Mouse (Mus musculus): Measurements from ENCODE around the gene Stap1. TPM values are rescaled to one million over a fixed set of nuclear protein-coding genes. Genes with fewer than 3 reads are reported as not detected.

Gene Stap1
- polyA plus RNA-seq, 1 experiment from 2014 or later = 0.12 TPM

DNA sequence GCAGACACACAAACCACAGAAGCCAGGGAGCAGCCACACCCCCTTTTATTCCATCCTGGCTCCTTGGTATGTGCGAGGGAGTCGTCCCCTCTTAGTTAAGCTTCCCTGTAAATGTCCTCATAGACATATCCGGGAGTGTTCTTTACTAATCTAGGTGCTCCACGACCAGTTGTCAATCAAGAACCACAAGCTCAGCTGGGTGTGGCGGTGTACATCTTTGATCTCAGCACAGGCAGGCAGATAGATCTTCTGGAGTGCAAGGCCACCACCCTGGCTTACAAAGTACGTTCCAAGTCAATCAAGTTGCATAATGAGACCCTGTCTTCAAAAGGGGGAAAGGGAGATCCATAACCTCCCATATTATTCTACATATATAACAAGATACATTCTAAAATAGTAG, 2.4 kb upstream of the Stap1 start:
- H3K4me2 ChIP-seq (ENCODE audit: low read length) = no peak overlapping the region
- no peaks in the 10 kb centered on the region for H3K9me3 ChIP-seq (ENCODE audit: control insufficient read depth, low read length)
- no peaks in the 10 kb centered on the region for H3K27me3 ChIP-seq (ENCODE audit: control insufficient read depth, insufficient read depth, low read length)
- H3K9ac ChIP-seq (ENCODE audit: low read length) = no peak overlapping the region
- H3K27ac ChIP-seq (replicated peaks in 1 of 2; ENCODE audit: control insufficient read depth in 1 of 2, insufficient read depth in 1 of 2, low read depth in 2 of 2, low read length in 2 of 2) = no peak overlapping the region
- no peaks in the 10 kb centered on the region for H3K4me1 ChIP-seq (ENCODE audit: control insufficient read depth in 2 of 2, insufficient read depth in 2 of 2, low read length in 2 of 2)
- no peak overlapping the region for H3K4me3 ChIP-seq (ENCODE audit: control insufficient read depth in 1 of 2, insufficient read depth in 1 of 2, low read depth in 1 of 2, low read length in 2 of 2)
- H3K36me3 ChIP-seq (ENCODE audit: control insufficient read depth, insufficient read depth, low read length) = no peaks in the 10 kb centered on the region
- ATAC-seq (ENCODE audit: insufficient number of reproducible peaks, insufficient read depth, low FRiP score, low read depth) = no peak
- WGBS = 72% methylated on average over 6 of the region's 6 CpGs

DNA sequence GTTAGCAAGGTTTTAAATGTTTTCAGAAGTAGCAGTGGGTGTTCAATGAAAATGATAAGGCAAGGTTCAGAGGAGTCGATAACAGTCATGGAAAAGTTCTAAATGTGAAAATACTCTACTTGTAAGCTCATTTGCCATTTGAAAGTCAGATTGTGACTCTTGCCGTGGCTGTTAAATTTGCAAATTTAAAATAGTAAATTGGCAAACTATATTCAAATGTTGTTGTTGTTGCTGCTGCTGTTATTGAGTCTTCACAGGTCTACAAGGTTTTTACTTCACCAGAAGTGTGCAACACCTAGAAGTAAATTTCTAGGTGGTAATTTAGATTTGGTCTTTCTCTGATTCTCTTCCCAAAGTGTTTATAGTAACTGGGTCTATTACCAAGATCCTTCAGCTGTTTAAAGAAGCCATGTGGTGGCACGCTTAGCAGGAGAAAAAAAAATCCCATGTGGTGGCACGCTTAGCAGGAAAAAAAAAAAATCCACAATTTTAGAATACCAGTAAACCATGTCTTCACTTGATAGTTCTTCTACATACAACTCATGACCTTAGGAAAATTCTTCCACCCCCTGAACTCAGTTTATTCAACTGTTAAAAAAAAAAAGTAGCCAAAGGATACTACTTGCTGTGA, 1.3 kb downstream of the Stap1 start:
- no peaks in the 10 kb centered on the region for H3K9me3 ChIP-seq (ENCODE audit: control insufficient read depth, low read length)
- H3K4me2 ChIP-seq (ENCODE audit: low read length) = no peak overlapping the region
- no peaks in the 10 kb centered on the region for H3K36me3 ChIP-seq (ENCODE audit: control insufficient read depth, insufficient read depth, low read length)
- WGBS = 76% methylated on average over 4 of the region's 4 CpGs
- H3K4me3 ChIP-seq (ENCODE audit: control insufficient read depth in 1 of 2, insufficient read depth in 1 of 2, low read depth in 1 of 2, low read length in 2 of 2) = no peak overlapping the region
- H3K4me1 ChIP-seq (ENCODE audit: control insufficient read depth in 2 of 2, insufficient read depth in 2 of 2, low read length in 2 of 2) = no peaks in the 10 kb centered on the region
- no peak overlapping the region for H3K9ac ChIP-seq (ENCODE audit: low read length)
- no peaks in the 10 kb centered on the region for H3K27me3 ChIP-seq (ENCODE audit: control insufficient read depth, insufficient read depth, low read length)
- ATAC-seq (ENCODE audit: insufficient number of reproducible peaks, insufficient read depth, low FRiP score, low read depth) = no peak
- no peak overlapping the region for H3K27ac ChIP-seq (replicated peaks in 1 of 2; ENCODE audit: control insufficient read depth in 1 of 2, insufficient read depth in 1 of 2, low read depth in 2 of 2, low read length in 2 of 2)

DNA sequence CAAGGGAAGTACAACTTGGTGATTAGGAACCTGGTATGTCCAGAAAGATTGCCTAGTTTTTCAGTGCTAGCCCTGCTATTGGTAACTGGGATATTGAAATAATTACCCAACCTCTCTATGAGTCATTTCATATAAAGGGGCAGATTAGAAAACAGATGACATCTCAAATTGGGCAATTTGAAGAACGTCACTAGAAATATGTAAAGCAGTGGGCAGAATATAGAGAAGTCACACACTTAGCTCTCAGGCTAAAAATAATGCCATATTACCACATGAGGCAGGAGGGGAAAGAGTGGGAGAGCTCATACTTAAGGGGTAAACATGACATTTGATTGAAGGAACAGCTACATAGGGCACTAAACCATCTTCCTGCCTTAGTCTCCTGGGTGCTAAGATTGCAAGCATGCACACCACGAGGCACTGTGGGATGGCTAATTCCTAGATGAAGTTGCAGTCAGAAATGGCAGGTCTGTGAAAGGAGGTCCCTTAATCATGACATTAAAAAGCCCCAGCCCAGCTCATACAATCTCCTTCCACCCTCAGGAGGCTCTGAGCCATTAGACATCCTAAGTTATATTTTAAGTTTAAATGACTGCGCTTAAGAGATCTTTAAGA, 7.3 kb downstream of the Stap1 start:
- WGBS = 70% methylated on average over 3 of the region's 3 CpGs
- no peaks in the 10 kb centered on the region for H3K27me3 ChIP-seq (ENCODE audit: control insufficient read depth, insufficient read depth, low read length)
- H3K9ac ChIP-seq (ENCODE audit: low read length) = no peak overlapping the region
- no peak overlapping the region for H3K4me3 ChIP-seq (ENCODE audit: control insufficient read depth in 1 of 2, insufficient read depth in 1 of 2, low read depth in 1 of 2, low read length in 2 of 2)
- H3K27ac ChIP-seq (replicated peaks in 1 of 2; ENCODE audit: control insufficient read depth in 1 of 2, insufficient read depth in 1 of 2, low read depth in 2 of 2, low read length in 2 of 2) = no peak overlapping the region
- H3K4me1 ChIP-seq (ENCODE audit: control insufficient read depth in 2 of 2, insufficient read depth in 2 of 2, low read length in 2 of 2) = no peaks in the 10 kb centered on the region
- H3K9me3 ChIP-seq (ENCODE audit: control insufficient read depth, low read length) = no peaks in the 10 kb centered on the region
- no peak for ATAC-seq (ENCODE audit: insufficient number of reproducible peaks, insufficient read depth, low FRiP score, low read depth)
- H3K36me3 ChIP-seq (ENCODE audit: control insufficient read depth, insufficient read depth, low read length) = no peaks in the 10 kb centered on the region
- no peak overlapping the region for H3K4me2 ChIP-seq (ENCODE audit: low read length)

DNA sequence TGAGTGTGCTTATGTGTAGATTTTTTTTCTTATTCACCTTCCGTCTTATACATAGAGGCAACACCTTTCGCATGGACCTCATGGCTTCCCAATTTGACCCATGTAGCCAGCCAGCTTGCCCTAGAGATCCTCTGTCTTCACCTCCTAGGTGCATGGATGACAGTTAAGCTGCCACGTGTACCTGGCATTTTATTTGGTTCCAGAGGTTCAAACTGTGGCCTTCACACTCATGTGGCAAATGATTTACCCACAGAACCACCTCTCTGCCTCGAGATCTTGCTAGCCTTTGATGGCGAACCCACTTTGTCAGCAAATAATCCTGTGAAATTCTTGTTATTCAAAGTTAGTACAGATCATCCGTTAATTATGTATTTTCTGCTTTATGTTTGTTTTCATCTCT, 12.4 kb downstream of the Stap1 start:
- Histone ChIP-seq H3K36me3 (ENCODE audit: control insufficient read depth, insufficient read depth, low read length) (no peaks in the 10 kb centered on the region), H3K9me3 (ENCODE audit: control insufficient read depth, low read length) (no peaks in the 10 kb centered on the region), H3K4me2 (ENCODE audit: low read length) (no peak overlapping the region), H3K4me1 (ENCODE audit: control insufficient read depth in 2 of 2, insufficient read depth in 2 of 2, low read length in 2 of 2) (no peaks in the 10 kb centered on the region), H3K9ac (ENCODE audit: low read length) (no peak overlapping the region), H3K27me3 (ENCODE audit: control insufficient read depth, insufficient read depth, low read length) (no peaks in the 10 kb centered on the region), H3K27ac (replicated peaks in 1 of 2; ENCODE audit: control insufficient read depth in 1 of 2, insufficient read depth in 1 of 2, low read depth in 2 of 2, low read length in 2 of 2) (no peak overlapping the region), H3K4me3 (ENCODE audit: control insufficient read depth in 1 of 2, insufficient read depth in 1 of 2, low read depth in 1 of 2, low read length in 2 of 2) (no peak overlapping the region)
- ATAC-seq (ENCODE audit: insufficient number of reproducible peaks, insufficient read depth, low FRiP score, low read depth) = no peak
- WGBS = 82% methylated on average over 6 of the region's 6 CpGs

DNA sequence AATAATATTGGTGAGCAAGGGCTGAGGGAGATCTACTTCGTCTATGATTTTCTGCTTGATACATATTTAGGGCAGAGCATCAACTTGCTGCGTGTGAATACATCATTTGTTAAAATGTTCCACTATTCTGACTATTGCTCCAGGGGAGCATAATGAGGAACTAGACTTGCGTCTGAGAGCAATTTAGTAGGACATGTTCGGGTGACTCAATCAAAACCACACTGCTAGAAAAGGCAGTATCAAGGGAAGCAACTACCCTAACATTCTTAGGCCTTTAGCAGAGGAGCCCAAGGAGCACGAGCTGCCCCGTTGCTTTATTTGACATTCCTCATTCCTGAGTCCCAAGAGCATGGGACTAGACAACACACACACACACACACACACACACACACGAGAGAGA, 13.4 kb downstream of the Stap1 start:
- Histone ChIP-seq H3K4me2 (ENCODE audit: low read length) (no peak overlapping the region), H3K9me3 (ENCODE audit: control insufficient read depth, low read length) (no peaks in the 10 kb centered on the region), H3K27me3 (ENCODE audit: control insufficient read depth, insufficient read depth, low read length) (no peaks in the 10 kb centered on the region), H3K4me3 (ENCODE audit: control insufficient read depth in 1 of 2, insufficient read depth in 1 of 2, low read depth in 1 of 2, low read length in 2 of 2) (no peak overlapping the region), H3K36me3 (ENCODE audit: control insufficient read depth, insufficient read depth, low read length) (no peaks in the 10 kb centered on the region), H3K4me1 (ENCODE audit: control insufficient read depth in 2 of 2, insufficient read depth in 2 of 2, low read length in 2 of 2) (no peaks in the 10 kb centered on the region), H3K9ac (ENCODE audit: low read length) (no peak overlapping the region), H3K27ac (replicated peaks in 1 of 2; ENCODE audit: control insufficient read depth in 1 of 2, insufficient read depth in 1 of 2, low read depth in 2 of 2, low read length in 2 of 2) (no peak overlapping the region)
- ATAC-seq (ENCODE audit: insufficient number of reproducible peaks, insufficient read depth, low FRiP score, low read depth) = no peak
- 80% methylated on average over 7 of the region's 7 CpGs for WGBS

DNA sequence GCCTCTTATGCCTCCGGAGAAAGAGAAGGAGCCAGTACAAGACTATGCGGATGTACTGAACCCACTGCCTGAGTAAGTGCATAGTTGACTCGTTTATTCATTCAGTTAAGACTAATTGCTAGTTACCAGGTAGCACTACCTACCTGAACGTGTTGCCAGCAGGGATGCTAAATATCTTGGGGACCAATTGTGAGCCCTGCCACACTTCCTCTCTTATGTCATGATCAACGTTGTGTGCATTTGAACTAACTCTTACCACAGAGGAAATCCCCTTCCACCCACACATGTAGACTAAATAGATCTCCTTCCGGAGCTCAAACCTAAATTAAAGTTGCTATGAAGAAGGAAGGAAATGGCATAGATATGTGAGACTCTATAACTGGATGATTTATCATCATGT, 15.2 kb downstream of the Stap1 start:
- ATAC-seq (ENCODE audit: insufficient number of reproducible peaks, insufficient read depth, low FRiP score, low read depth) = no peak

DNA sequence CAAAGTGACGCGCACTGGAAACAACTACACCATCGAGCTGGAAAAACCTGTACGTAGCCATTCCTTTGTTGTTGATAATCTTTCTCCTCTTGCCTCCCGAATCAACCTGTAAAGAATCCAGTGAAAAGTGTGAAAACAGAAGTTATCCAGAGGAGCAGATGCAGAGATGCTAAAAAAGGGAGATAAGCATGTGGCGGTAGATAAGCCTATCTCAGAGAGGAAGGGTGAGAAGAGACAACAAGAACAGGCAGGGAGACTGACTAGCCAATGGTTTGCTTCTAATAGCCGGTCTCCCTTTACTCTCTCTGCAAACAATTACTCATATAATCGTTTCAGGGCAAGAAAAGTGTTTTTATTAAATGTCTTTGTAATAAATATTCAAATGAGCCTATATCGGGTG, 23.2 kb downstream of the Stap1 start:
- Histone ChIP-seq H3K9me3 (ENCODE audit: control insufficient read depth, low read length) (no peaks in the 10 kb centered on the region), H3K36me3 (ENCODE audit: control insufficient read depth, insufficient read depth, low read length) (no peaks in the 10 kb centered on the region), H3K27ac (replicated peaks in 1 of 2; ENCODE audit: control insufficient read depth in 1 of 2, insufficient read depth in 1 of 2, low read depth in 2 of 2, low read length in 2 of 2) (no peak overlapping the region), H3K27me3 (ENCODE audit: control insufficient read depth, insufficient read depth, low read length) (no peaks in the 10 kb centered on the region), H3K4me3 (ENCODE audit: control insufficient read depth in 1 of 2, insufficient read depth in 1 of 2, low read depth in 1 of 2, low read length in 2 of 2) (no peak overlapping the region), H3K9ac (ENCODE audit: low read length) (no peak overlapping the region), H3K4me2 (ENCODE audit: low read length) (no peak overlapping the region), H3K4me1 (ENCODE audit: control insufficient read depth in 2 of 2, insufficient read depth in 2 of 2, low read length in 2 of 2) (no peaks in the 10 kb centered on the region)
- 36% methylated on average over 9 of the region's 9 CpGs for WGBS
- no peak for ATAC-seq (ENCODE audit: insufficient number of reproducible peaks, insufficient read depth, low FRiP score, low read depth)

More for the DNA sequence above, 15.2 kb downstream of the Stap1 start:
- H3K27me3 ChIP-seq (ENCODE audit: control insufficient read depth, insufficient read depth, low read length) = no peaks in the 10 kb centered on the region
- H3K27ac ChIP-seq (replicated peaks in 1 of 2; ENCODE audit: control insufficient read depth in 1 of 2, insufficient read depth in 1 of 2, low read depth in 2 of 2, low read length in 2 of 2) = no peak overlapping the region
- no peaks in the 10 kb centered on the region for H3K4me1 ChIP-seq (ENCODE audit: control insufficient read depth in 2 of 2, insufficient read depth in 2 of 2, low read length in 2 of 2)
- H3K4me3 ChIP-seq (ENCODE audit: control insufficient read depth in 1 of 2, insufficient read depth in 1 of 2, low read depth in 1 of 2, low read length in 2 of 2) = no peak overlapping the region
- H3K4me2 ChIP-seq (ENCODE audit: low read length) = no peak overlapping the region
- no peaks in the 10 kb centered on the region for H3K9me3 ChIP-seq (ENCODE audit: control insufficient read depth, low read length)
- no peaks in the 10 kb centered on the region for H3K36me3 ChIP-seq (ENCODE audit: control insufficient read depth, insufficient read depth, low read length)
- no peak overlapping the region for H3K9ac ChIP-seq (ENCODE audit: low read length)
- 76% methylated on average over 6 of the region's 6 CpGs for WGBS

DNA sequence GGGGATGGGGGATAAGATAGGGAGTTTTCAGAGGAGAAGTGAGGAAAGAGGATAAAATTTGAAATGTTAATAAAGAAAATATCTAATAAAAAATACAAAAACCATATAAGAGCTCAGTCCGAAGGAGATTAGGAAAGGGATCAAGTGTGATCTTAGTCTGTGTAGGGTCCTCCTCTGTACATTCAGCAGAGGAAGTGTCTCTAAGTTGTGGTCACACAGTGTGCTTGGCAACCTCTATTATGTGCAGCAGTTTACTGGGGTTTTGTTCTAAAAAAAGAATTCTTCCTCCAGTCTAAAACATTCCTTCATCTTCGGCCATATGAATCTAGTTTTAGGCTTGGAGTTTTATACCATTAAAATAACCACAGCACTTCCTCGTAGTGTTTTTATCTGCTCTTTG, 27.4 kb downstream of the Stap1 start:
- Histone ChIP-seq H3K4me2 (ENCODE audit: low read length) (no peak overlapping the region), H3K4me3 (ENCODE audit: control insufficient read depth in 1 of 2, insufficient read depth in 1 of 2, low read depth in 1 of 2, low read length in 2 of 2) (no peak overlapping the region), H3K4me1 (ENCODE audit: control insufficient read depth in 2 of 2, insufficient read depth in 2 of 2, low read length in 2 of 2) (no peaks in the 10 kb centered on the region), H3K27ac (replicated peaks in 1 of 2; ENCODE audit: control insufficient read depth in 1 of 2, insufficient read depth in 1 of 2, low read depth in 2 of 2, low read length in 2 of 2) (no peak overlapping the region), H3K36me3 (ENCODE audit: control insufficient read depth, insufficient read depth, low read length) (no peaks in the 10 kb centered on the region), H3K9me3 (ENCODE audit: control insufficient read depth, low read length) (no peaks in the 10 kb centered on the region), H3K9ac (ENCODE audit: low read length) (no peak overlapping the region), H3K27me3 (ENCODE audit: control insufficient read depth, insufficient read depth, low read length) (no peaks in the 10 kb centered on the region)
- ATAC-seq (ENCODE audit: insufficient number of reproducible peaks, insufficient read depth, low FRiP score, low read depth) = no peak
- 61% methylated on average over 3 of the region's 3 CpGs for WGBS

Measured in heart, embryonic 14.5 days (tissue).